Mouse (Mus musculus): ENCODE data around the gene Osm.

DNA sequence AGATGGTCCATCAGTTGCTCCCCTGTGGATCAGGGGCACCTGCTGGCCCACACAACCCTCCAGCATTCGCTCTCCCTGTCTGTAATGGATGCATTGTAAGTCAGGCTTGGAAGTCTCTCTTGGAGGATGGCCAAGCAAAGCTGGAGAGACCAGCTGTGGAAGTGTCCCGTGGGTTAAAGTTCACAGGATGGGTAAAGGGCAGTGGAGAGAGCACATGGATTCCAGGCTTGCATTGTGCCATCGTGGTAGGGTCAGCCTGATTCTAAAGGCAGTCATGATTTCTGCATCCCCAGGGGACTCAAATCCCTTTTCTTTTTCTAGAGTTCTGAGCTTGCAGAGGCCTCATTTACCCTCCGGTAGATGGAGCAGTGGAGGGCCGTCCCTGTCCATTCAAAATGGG, 21.5 kb downstream of the Osm start:
- no peak for TF ChIP-seq CTCF (IDR thresholded peaks at IDR 0.05)
- no peak for TF ChIP-seq POLR2A (IDR thresholded peaks at IDR 0.05; ENCODE audit: insufficient read depth, low read depth, low read length)
